Mouse (Mus musculus) embryonic facial prominence, embryonic 15.5 days (tissue): ENCODE data around the gene AC134908.4. TPM values are rescaled to one million over a fixed set of nuclear protein-coding genes. Genes with fewer than 3 reads are reported as not detected.

ENCODE experiments used
- ATAC-seq: fragments of 200-750 bp; cut with Nextera tagmentation; 2 replicates; pipeline ENCODE4 v1.8.0; 2017; ENCODE audit warnings: low read depth, moderate TSS enrichment; ENCODE audit not compliant: insufficient number of reproducible peaks, low FRiP score, low TSS enrichment
- H3K27ac ChIP-seq: fragments of 300-500 bp; sonication (generic); replicated peaks from 2 replicates; pipeline ENCODE4 v1.5.1; 2015; ENCODE audit warnings: mild to moderate bottlenecking, inconsistent platforms
- H3K27me3 ChIP-seq: fragments of 300-500 bp; sonication (generic); 2 replicates; pipeline ENCODE4 v1.6.1; 2015; ENCODE audit warnings: inconsistent platforms
- H3K36me3 ChIP-seq: fragments of 300-500 bp; sonication (generic); 2 replicates; pipeline ENCODE4 v1.6.1; 2015; ENCODE audit warnings: mild to moderate bottlenecking, inconsistent platforms
- H3K4me1 ChIP-seq: fragments of 300-500 bp; sonication (generic); 2 replicates; pipeline ENCODE4 v1.6.1; 2015; ENCODE audit warnings: inconsistent platforms
- H3K4me2 ChIP-seq: fragments of 300-500 bp; sonication (generic); replicated peaks from 2 replicates; pipeline ENCODE4 v1.6.1; 2015; ENCODE audit warnings: mild to moderate bottlenecking, inconsistent platforms
- H3K4me3 ChIP-seq: fragments of 300-500 bp; sonication (generic); replicated peaks from 2 replicates; pipeline ENCODE4 v1.5.1; 2015; ENCODE audit warnings: mild to moderate bottlenecking, inconsistent platforms
- H3K9ac ChIP-seq: fragments of 300-500 bp; sonication (generic); 2 replicates; pipeline ENCODE4 v1.6.1; 2015; ENCODE audit warnings: inconsistent platforms
- H3K9me3 ChIP-seq: fragments of 300-500 bp; sonication (generic); replicated peaks from 2 replicates; pipeline ENCODE4 v1.6.1; 2016; ENCODE audit warnings: inconsistent platforms
- WGBS: fragments of 180-500 bp; shearing (Covaris S2); methylation state at CpG from one replicate; pipeline ENCODE4 v1.1.7; 2015; 5-methylcytosine and 5-hydroxymethylcytosine counted together
- polyA plus RNA-seq: library from polyadenylated mRNA; unstranded; fragments of >200 nt; fragmentation: Nextera tagmentation; extraction: Ambion mirVana; gene quantifications from 2 replicates; pipeline ENCODE4 v1.2.1, GENCODE M21; 2015

Gene AC134908.4
- polyA plus RNA-seq, 1 experiment from 2014 or later, result not detected

- Histone ChIP-seq H3K4me2 (peak within 1 kb of the TSS; percentile 86), H3K4me3 (peak within 1 kb of the TSS; percentile 44), H3K36me3 (peaks cover 46% of the 10 kb centered on the region), H3K9ac (peak within 1 kb of the TSS; percentile 26), H3K9me3 (no peaks in the 10 kb centered on the region), H3K27ac (peak within 1 kb of the TSS; percentile 66), H3K27me3 (no peaks in the 10 kb centered on the region), H3K4me1 (peaks cover 44% of the 10 kb centered on the region)
- peak; percentile 9; the same call in 1 of the 2 replicates for ATAC-seq
- WGBS, result under 1% methylated on average over 29 of the region's 29 CpGs
These were observed 41.6 kb upstream of the AC134908.4 start, which contains the start of gene Rhbdl1 for GRCm38 (mm10) chr17:25837076-25837410. TSS of gene Rhbdl1 (minus strand) at chr17:25837295.

GRCm38 (mm10) chr17:25836397-25837075, 41.1 kb upstream of the AC134908.4 start:
- no peak for ATAC-seq
- Histone ChIP-seq H3K27me3 (no peaks in the 10 kb centered on the region), H3K4me3 (peak overlapping the region; percentile 44), H3K9me3 (no peaks in the 10 kb centered on the region), H3K27ac (peak overlapping the region; percentile 66), H3K9ac (peak overlapping the region; percentile 26; the same call in 1 of the 2 replicates), H3K36me3 (peaks cover 45% of the 10 kb centered on the region), H3K4me1 (peaks cover 49% of the 10 kb centered on the region), H3K4me2 (peak overlapping the region; percentile 86)
- WGBS, result 22% methylated on average over 23 of the region's 23 CpGs

DNA sequence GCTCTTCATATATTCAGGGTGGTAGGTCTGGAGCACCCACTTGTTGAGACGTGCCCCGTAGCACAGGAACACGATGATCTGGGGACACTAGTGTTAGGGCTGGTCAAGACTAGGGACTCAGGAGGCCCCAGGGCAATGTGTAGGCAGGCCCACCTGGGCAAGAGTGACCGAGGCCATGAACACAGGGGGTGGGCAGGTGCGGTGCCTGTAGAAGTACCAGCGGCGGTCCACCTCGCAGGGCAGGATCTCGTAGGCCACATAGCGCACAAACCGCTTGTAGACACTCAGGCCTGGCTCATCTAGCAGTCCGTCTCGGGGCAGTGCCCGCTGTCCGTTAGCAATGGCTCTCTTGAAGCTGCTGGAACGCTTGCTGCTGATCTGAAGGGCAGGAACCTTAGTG, 40.4 kb upstream of the AC134908.4 start:
- Histone ChIP-seq H3K27ac (peak overlapping the region; percentile 61; the same call in 1 of the 2 replicates), H3K27me3 (no peaks in the 10 kb centered on the region), H3K4me3 (0 out of 2 replicates have a peak overlapping the region, but pooled peaks have one; percentile 86), H3K9ac (no peak overlapping the region), H3K4me2 (peak overlapping the region; percentile 86), H3K9me3 (no peaks in the 10 kb centered on the region), H3K4me1 (peaks cover 56% of the 10 kb centered on the region), H3K36me3 (peaks cover 45% of the 10 kb centered on the region)
- ATAC-seq, result no peak
- WGBS, result 88% methylated on average over 16 of the region's 16 CpGs

DNA sequence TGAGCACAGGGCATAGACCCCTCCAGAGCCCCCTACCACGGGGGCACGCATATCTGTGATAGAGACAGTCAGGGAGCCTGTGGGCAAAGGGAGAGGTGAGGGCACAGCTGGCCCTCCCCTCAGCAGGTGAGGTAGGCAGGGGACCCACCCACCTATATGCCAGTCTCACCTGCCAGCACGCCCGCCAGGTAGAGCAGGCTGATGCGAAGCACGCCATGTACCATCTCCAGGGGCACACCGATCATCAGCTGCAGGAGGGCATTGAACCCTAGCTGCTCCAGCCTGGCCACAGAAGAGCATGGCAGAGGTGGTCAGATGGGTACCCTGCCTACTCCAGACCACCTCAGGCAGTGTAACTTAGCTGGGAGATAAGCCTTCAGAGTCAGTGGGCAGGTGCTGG, 39.8 kb upstream of the AC134908.4 start:
- WGBS, result 89% methylated on average over 7 of the region's 7 CpGs
- Histone ChIP-seq H3K4me3 (peak overlapping the region; percentile 86), H3K27ac (peak overlapping the region; percentile 58; the same call in 1 of the 2 replicates), H3K4me1 (peaks cover 61% of the 10 kb centered on the region), H3K36me3 (peaks cover 45% of the 10 kb centered on the region), H3K9me3 (no peaks in the 10 kb centered on the region), H3K4me2 (peak overlapping the region; percentile 86), H3K27me3 (no peaks in the 10 kb centered on the region), H3K9ac (no peak overlapping the region)
- no peak for ATAC-seq

GRCm38 (mm10) chr17:25834595-25835222, 39.2 kb upstream of the AC134908.4 start:
- peak overlapping the region; percentile 93 for H3K4me2 ChIP-seq
- H3K4me1 ChIP-seq, result peaks cover 66% of the 10 kb centered on the region
- no peak for ATAC-seq
- H3K9ac ChIP-seq, result peak overlapping the region; percentile 83; the same call in 1 of the 2 replicates
- peaks cover 45% of the 10 kb centered on the region for H3K36me3 ChIP-seq
- peak overlapping the region; percentile 97; the same call in 1 of the 2 replicates for H3K27ac ChIP-seq
- no peaks in the 10 kb centered on the region for H3K9me3 ChIP-seq
- WGBS, result 77% methylated on average over 12 of the region's 12 CpGs
- peak overlapping the region; percentile 86 for H3K4me3 ChIP-seq
- no peaks in the 10 kb centered on the region for H3K27me3 ChIP-seq

DNA sequence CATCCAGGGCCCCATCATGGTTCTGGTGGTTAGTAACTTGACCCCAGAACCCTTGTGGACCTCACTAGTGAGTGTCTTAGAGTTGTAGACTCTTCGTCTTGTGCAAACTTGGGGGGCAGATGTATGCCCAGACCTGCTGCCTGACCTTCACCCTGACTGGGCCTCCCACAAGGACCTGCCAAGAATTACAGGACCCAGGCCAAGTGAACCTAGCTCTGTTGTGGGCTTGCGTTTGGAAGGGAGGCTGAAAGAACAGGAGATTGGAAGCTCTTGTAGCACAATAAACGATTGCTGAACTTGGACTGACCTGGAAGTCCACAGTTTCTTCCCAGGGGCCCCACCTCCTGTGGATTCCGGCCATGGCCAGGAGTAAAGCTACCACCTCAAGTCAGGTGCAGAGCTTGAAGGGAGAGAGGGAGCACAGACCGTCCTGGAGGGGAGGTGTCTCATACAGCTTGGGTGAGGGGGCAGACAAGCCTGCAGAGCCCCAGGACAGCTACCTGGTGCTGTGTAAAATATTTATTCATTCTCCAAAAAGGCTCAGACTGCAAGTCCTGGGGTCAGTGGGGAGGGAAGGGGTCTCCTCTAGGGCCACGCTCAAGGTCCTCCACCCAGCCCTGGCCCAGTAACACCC, 38.6 kb upstream of the AC134908.4 start:
- 36% methylated on average over 6 of the region's 6 CpGs for WGBS
- Histone ChIP-seq H3K4me1 (peaks cover 72% of the 10 kb centered on the region), H3K9ac (peak overlapping the region; percentile 83), H3K36me3 (peaks cover 41% of the 10 kb centered on the region), H3K4me2 (peak overlapping the region; percentile 93), H3K27me3 (no peaks in the 10 kb centered on the region), H3K4me3 (peak overlapping the region; percentile 86), H3K9me3 (no peaks in the 10 kb centered on the region), H3K27ac (peak overlapping the region; percentile 97)
- ATAC-seq, result no peak

- peak within 1 kb of the TSS; percentile 87 for H3K9ac ChIP-seq
- H3K36me3 ChIP-seq, result peaks cover 35% of the 10 kb centered on the region
- H3K4me1 ChIP-seq, result peaks cover 79% of the 10 kb centered on the region
- H3K4me2 ChIP-seq, result peak within 1 kb of the TSS; percentile 93
- WGBS, result under 1% methylated on average over 24 of the region's 24 CpGs
- H3K27me3 ChIP-seq, result no peaks in the 10 kb centered on the region
- H3K4me3 ChIP-seq, result peak within 1 kb of the TSS; percentile 86
- H3K9me3 ChIP-seq, result no peaks in the 10 kb centered on the region
- peak within 1 kb of the TSS; percentile 97 for H3K27ac ChIP-seq
- ATAC-seq, result peak; percentile 46
These were observed 37.8 kb upstream of the AC134908.4 start, which contains the start of gene Stub1 for GRCm38 (mm10) chr17:25833291-25833663. TSS of gene Stub1 (minus strand) at chr17:25833404.

GRCm38 (mm10) chr17:25832436-25833290, 37.2 kb upstream of the AC134908.4 start:
- Histone ChIP-seq H3K4me1 (peaks cover 84% of the 10 kb centered on the region), H3K9ac (peak overlapping the region; percentile 87), H3K4me2 (peak overlapping the region; percentile 93), H3K27ac (peak overlapping the region; percentile 97), H3K27me3 (no peaks in the 10 kb centered on the region), H3K36me3 (peaks cover 30% of the 10 kb centered on the region), H3K4me3 (peak overlapping the region; percentile 86), H3K9me3 (no peaks in the 10 kb centered on the region)
- peak; percentile 94 for ATAC-seq
- WGBS, result under 1% methylated on average over 77 of the region's 77 CpGs

DNA sequence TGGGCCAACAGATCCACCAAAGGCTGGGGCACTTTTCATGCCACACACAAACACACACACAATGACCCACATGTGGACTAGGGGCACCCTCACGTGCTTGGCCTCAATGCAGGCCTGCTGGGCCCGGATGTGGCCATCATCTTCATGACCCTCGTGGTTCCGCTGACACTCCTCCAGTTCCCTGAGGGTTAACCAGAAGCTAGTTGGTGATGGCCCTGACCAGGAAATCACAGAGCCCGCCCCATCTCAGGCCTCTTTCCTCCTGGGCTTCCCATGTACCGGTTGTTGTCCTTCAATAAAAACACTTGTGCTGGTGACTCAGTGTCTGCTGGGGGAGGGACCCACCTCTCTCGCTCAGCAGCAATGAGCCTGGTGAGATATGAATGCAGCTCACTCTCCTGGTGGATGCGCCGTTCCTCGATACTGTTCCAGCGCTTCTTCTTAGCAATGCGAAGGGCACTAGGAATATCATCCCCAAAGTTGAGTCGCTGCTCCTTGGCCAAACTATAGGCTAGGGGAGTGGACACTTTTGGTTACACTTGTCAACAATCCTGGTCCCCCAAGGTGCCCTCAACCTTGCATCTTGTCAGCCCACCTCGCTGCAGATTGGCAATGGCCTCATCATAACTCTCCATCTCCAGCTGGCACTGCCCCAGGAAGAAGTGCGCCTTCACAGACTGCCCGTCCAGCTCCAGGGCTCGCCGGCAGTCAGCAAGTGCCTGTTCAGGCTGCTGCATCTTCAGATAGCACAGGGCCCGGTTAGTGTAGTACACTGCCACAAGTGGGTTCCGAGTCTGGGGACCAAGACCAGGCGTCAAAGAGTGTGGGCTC, 36.2 kb upstream of the AC134908.4 start:
- Histone ChIP-seq H3K27ac (peak overlapping the region; percentile 97), H3K9ac (peak overlapping the region; percentile 87), H3K4me3 (peak overlapping the region; percentile 86), H3K27me3 (no peaks in the 10 kb centered on the region), H3K36me3 (peaks cover 39% of the 10 kb centered on the region), H3K9me3 (no peaks in the 10 kb centered on the region), H3K4me1 (peaks cover 78% of the 10 kb centered on the region), H3K4me2 (peak overlapping the region; percentile 93)
- WGBS, result 53% methylated on average over 21 of the region's 21 CpGs
- ATAC-seq, result no peak

GRCm38 (mm10) chr17:25830806-25831431, 35.5 kb upstream of the AC134908.4 start:
- no peak overlapping the region for H3K27ac ChIP-seq
- no peak for ATAC-seq
- H3K4me2 ChIP-seq, result peak overlapping the region; percentile 93
- no peak overlapping the region for H3K9ac ChIP-seq
- H3K36me3 ChIP-seq, result peaks cover 46% of the 10 kb centered on the region
- WGBS, result 81% methylated on average over 14 of the region's 14 CpGs
- no peaks in the 10 kb centered on the region for H3K9me3 ChIP-seq
- H3K4me1 ChIP-seq, result peaks cover 71% of the 10 kb centered on the region
- H3K27me3 ChIP-seq, result no peaks in the 10 kb centered on the region
- H3K4me3 ChIP-seq, result peak overlapping the region; percentile 86
